Mouse (Mus musculus): Measurements from ENCODE around the gene Dusp16.

DNA sequence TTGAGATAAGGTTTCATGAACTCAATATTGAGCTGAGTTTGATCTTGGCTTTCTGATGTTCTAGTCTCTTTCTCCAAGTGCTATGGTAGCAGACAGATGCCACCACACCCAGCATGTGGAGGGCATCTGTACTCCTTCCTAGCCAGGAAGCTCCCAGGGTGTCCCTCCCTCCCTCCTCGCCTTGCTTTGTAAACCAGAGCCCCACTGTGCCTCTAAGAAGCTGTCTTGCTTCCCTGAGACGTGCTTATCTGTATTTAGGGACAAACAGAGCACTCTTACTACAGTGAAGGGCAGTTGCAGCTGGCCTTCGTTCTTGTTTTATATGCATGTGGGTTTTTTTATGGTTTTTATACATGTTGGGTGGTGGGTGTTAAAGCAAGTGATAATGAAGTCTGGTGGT is 79.1 kb downstream of the Dusp16 start:
- TF ChIP-seq MAFK (IDR thresholded peaks at IDR 0.05; ENCODE audit: insufficient read depth, low read depth, low read length) = no peak
- TF ChIP-seq CHD2 (IDR thresholded peaks at IDR 0.05; ENCODE audit: low read depth, low read length) = no peak
- no peak for TF ChIP-seq ZNF384 (IDR thresholded peaks at IDR 0.05; ENCODE audit: low read depth, low read length)
- no peak for TF ChIP-seq ZC3H11A (IDR thresholded peaks at IDR 0.05; ENCODE audit: borderline replicate concordance, low read depth, low read length)

Data from ES-E14 (cell line).